Mouse (Mus musculus): ENCODE data around the gene Ppp1r12a.

DNA sequence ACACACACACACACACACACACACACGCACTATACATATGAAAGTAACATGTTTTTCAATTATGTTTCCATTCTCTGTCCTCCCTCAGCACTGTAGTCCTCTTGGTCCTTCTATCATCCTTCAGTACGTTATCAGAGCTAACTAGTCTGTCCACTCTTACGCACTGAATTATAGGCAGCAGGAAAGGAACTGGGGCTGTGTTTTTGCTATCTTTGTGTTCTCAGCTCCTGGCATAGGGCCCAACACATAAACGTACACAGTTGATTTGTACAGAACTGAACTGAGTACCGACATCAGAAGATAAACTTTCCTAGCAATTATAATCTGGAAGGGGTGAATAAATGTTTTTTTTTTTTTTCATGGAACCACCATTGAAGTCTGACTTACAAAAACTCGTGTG lies 30.1 kb upstream of the Ppp1r12a start:
- TF ChIP-seq CTCF (IDR thresholded peaks at IDR 0.05) (no peak), EP300 (IDR thresholded peaks at IDR 0.05) (no peak)
